Mouse (Mus musculus) E14TG2a.4 (cell line): ENCODE data around the gene Rpl10-ps3.

Source experiments
- CTCF ChIP-seq: conservative IDR thresholded peaks from 2 replicates; pipeline ENCODE4 v1.5.1; 2014; ENCODE audit warnings: low read length
- POU5F1 ChIP-seq: IDR thresholded peaks from 2 replicates; pipeline ENCODE4 v1.6.1; 2014; ENCODE audit warnings: low read length, borderline replicate concordance

DNA sequence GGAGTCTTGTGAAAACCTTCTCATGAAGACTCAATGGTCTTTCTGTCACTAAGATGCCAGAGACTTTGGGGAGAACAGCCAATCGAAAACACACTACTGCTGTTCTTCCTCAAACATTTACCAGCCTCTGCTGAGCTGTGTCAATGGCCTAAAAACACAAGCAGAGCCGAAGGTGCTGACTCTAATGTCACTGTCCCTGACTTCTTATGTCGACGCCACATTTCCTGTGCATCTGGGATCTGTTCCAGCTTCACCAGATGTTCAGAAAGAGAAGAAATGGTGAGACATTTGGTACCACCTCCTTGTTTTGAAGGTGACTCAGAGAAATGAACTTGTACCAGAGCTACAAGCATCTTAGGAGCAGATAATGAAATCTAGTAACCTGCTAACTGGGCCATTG lies 7.0 kb upstream of the Rpl10-ps3 start:
- TF ChIP-seq CTCF = no peak
- no peak for TF ChIP-seq POU5F1
